Mouse (Mus musculus): Measurements from ENCODE around the gene Elfn2. TPM values are rescaled to one million over a fixed set of nuclear protein-coding genes. Genes with fewer than 3 reads are reported as not detected.

The Elfn2 gene
- polyA plus RNA-seq, 1 experiment from 2014 or later: not detected

DNA sequence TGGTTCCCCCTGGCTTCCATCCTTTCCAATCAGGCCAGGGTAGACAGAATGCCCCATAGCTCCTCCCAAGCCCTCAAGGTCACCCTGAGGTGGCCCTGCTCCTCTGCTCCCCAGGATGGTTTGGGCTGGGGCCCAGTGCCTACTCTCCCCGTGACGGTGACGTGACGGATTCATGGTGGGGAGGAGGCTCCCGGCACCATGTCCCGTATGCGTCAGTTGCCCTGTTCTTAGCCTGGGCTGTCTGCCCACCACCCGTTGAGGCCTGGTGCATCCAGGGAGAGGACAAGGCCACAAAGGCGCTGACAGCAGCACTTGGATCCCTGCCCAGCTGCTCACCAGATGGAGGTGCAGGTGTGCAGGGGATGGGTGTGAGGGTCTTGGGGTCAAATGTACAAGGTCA lies 41.6 kb downstream of the Elfn2 start:
- no peaks in the 10 kb centered on the region for H3K9me3 ChIP-seq (replicated peaks)
- H3K27me3 ChIP-seq (replicated peaks): peaks cover 59% of the 10 kb centered on the region
- 74% methylated on average over 9 of the region's 9 CpGs for WGBS (ENCODE audit: insufficient replicate concordance)
- H3K4me3 ChIP-seq: no peak overlapping the region
- H3K36me3 ChIP-seq: no peaks in the 10 kb centered on the region
- ATAC-seq: no peak
- no peaks in the 10 kb centered on the region for H3K4me1 ChIP-seq
- no peak overlapping the region for H3K9ac ChIP-seq
- H3K27ac ChIP-seq: no peak overlapping the region
- no peak overlapping the region for H3K4me2 ChIP-seq

DNA sequence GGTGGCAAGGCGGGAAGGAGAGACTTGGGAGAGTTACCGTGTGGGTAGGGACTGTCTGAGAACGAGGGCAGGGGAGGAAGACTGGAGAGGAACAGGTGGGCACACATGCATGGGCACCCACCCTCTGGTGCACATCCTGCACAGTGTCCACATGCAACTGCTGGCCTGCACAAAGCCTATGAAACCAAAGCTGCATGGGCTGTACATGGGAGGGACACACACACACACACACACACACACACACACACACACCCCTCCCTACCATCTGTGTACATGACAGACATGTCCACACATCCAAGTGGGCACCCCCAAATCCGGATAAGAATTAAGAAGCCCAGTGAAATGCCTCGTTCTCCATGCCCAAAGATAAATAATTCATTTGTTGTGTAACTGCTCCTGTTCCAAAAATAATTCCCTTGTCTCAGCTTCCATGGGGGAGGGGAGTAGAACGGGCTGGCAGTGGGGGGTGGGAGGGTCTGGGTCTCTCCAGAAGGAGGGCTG lies 43.6 kb downstream of the Elfn2 start:
- no peaks in the 10 kb centered on the region for H3K9me3 ChIP-seq (replicated peaks)
- no peaks in the 10 kb centered on the region for H3K36me3 ChIP-seq
- H3K27ac ChIP-seq: no peak overlapping the region
- no peak for ATAC-seq
- H3K4me1 ChIP-seq: no peaks in the 10 kb centered on the region
- H3K9ac ChIP-seq: no peak overlapping the region
- no peak overlapping the region for H3K4me3 ChIP-seq
- 40% methylated on average over 6 of the region's 6 CpGs for WGBS (ENCODE audit: insufficient replicate concordance)
- H3K4me2 ChIP-seq: no peak overlapping the region
- H3K27me3 ChIP-seq (replicated peaks): peaks cover 74% of the 10 kb centered on the region

DNA sequence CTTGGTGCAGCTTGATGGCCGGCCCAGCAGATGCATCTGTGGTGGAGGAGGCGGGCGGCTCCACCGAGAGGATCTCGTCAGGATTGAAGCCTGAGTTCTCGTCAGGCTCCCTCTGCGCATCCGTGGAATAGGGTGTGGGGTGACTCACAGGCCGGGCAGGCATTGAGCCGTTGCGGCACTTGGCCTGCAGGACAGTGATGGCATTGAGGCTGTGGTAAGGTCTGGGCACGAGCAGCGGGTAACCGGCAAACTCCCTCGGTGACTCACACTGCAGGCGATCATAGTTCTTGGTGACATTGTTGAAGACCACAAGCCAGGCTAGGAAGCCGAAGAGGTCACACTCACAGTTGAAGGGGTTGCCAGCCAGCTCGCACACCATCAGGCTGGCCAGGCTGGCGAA lies 45.1 kb downstream of the Elfn2 start:
- Histone ChIP-seq H3K4me1 (no peaks in the 10 kb centered on the region), H3K9ac (no peak overlapping the region), H3K36me3 (no peaks in the 10 kb centered on the region), H3K27me3 (replicated peaks) (peaks cover 83% of the 10 kb centered on the region), H3K27ac (no peak overlapping the region), H3K4me3 (no peak overlapping the region), H3K4me2 (no peak overlapping the region), H3K9me3 (replicated peaks) (no peaks in the 10 kb centered on the region)
- WGBS (ENCODE audit: insufficient replicate concordance): 65% methylated on average over 19 of the region's 19 CpGs
- ATAC-seq: no peak

GRCm38 (mm10) chr15:78670341-78670740 lies 48.2 kb downstream of the Elfn2 start:
- H3K36me3 ChIP-seq: no peaks in the 10 kb centered on the region
- H3K27ac ChIP-seq: no peak overlapping the region
- H3K27me3 ChIP-seq (replicated peaks): peaks cover 68% of the 10 kb centered on the region
- H3K4me2 ChIP-seq: no peak overlapping the region
- no peaks in the 10 kb centered on the region for H3K9me3 ChIP-seq (replicated peaks)
- H3K4me1 ChIP-seq: no peaks in the 10 kb centered on the region
- no peak overlapping the region for H3K4me3 ChIP-seq
- ATAC-seq: no peak
- WGBS (ENCODE audit: insufficient replicate concordance): 44% methylated on average over 5 of the region's 5 CpGs
- no peak overlapping the region for H3K9ac ChIP-seq

GRCm38 (mm10) chr15:78669221-78669871 lies 49.2 kb downstream of the Elfn2 start:
- H3K4me1 ChIP-seq: no peaks in the 10 kb centered on the region
- H3K27me3 ChIP-seq (replicated peaks): peaks cover 64% of the 10 kb centered on the region
- no peak overlapping the region for H3K9ac ChIP-seq
- no peak for ATAC-seq
- H3K9me3 ChIP-seq (replicated peaks): no peaks in the 10 kb centered on the region
- H3K4me3 ChIP-seq: no peak overlapping the region
- WGBS (ENCODE audit: insufficient replicate concordance): 47% methylated on average over 10 of the region's 10 CpGs
- H3K27ac ChIP-seq: no peak overlapping the region
- H3K36me3 ChIP-seq: no peaks in the 10 kb centered on the region
- H3K4me2 ChIP-seq: no peak overlapping the region

DNA sequence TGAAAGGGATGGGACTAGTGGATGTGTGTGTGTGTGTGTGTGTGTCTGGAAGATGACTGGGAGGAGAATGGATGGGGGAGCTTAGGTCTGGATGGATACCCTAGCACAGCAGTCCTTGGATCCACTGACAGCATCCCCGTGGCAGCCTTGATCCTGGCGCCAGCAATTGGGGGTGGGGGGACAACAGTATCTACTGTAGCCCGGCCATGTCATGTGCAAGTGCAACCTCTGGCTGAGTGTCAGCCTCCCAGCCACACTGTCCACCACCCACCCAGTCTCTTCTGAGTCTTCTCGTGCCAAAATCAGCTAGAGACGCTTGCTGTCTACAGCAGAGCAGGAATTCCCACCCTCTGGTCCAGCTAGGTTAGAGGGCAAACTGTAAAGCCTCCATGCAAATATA lies 54.3 kb downstream of the Elfn2 start:
- no peak overlapping the region for H3K9ac ChIP-seq
- 46% methylated on average over 5 of the region's 5 CpGs for WGBS (ENCODE audit: insufficient replicate concordance)
- H3K4me2 ChIP-seq: no peak overlapping the region
- H3K4me3 ChIP-seq: no peak overlapping the region
- no peaks in the 10 kb centered on the region for H3K36me3 ChIP-seq
- H3K9me3 ChIP-seq (replicated peaks): no peaks in the 10 kb centered on the region
- no peaks in the 10 kb centered on the region for H3K4me1 ChIP-seq
- H3K27ac ChIP-seq: no peak overlapping the region
- H3K27me3 ChIP-seq (replicated peaks): peaks cover 23% of the 10 kb centered on the region
- ATAC-seq: no peak

GRCm38 (mm10) chr15:78651169-78651568 lies 67.4 kb downstream of the Elfn2 start:
- no peak overlapping the region for H3K4me2 ChIP-seq
- ATAC-seq: no peak
- no peaks in the 10 kb centered on the region for H3K4me1 ChIP-seq
- WGBS (ENCODE audit: insufficient replicate concordance): 28% methylated on average over 4 of the region's 4 CpGs
- H3K9me3 ChIP-seq (replicated peaks): no peaks in the 10 kb centered on the region
- no peaks in the 10 kb centered on the region for H3K36me3 ChIP-seq
- H3K9ac ChIP-seq: no peak overlapping the region
- no peak overlapping the region for H3K27ac ChIP-seq
- H3K27me3 ChIP-seq (replicated peaks): peaks cover 6% of the 10 kb centered on the region; the same call in 1 of the 2 replicates
- no peak overlapping the region for H3K4me3 ChIP-seq

DNA sequence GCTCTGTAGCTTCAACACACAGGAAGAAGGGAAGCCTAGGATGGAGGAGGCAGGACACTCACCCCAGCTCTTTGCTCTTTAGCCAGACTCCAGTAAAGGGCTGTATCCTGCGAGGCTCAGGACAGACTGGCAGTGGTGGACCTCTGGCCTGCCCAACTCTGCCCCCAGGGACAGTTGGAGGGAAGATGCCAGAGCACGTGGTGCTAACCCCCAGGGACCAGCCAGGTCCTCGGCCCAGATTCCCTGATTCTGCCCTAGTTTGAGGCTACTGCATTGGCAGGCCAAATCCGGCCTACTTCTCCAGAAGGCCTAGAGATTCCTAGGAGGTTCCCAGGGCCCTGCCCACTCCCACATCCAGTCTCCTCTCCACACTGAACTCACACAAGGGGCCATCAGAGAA lies 70.8 kb downstream of the Elfn2 start:
- Histone ChIP-seq H3K4me2 (no peak overlapping the region), H3K4me1 (no peaks in the 10 kb centered on the region), H3K36me3 (no peaks in the 10 kb centered on the region), H3K9ac (no peak overlapping the region), H3K9me3 (replicated peaks) (no peaks in the 10 kb centered on the region), H3K27me3 (replicated peaks) (peaks cover 27% of the 10 kb centered on the region), H3K27ac (no peak overlapping the region), H3K4me3 (no peak overlapping the region)
- no peak for ATAC-seq
- WGBS (ENCODE audit: insufficient replicate concordance): 54% methylated on average over 4 of the region's 4 CpGs

GRCm38 (mm10) chr15:78644606-78645005 lies 74.0 kb downstream of the Elfn2 start:
- Histone ChIP-seq H3K9me3 (replicated peaks) (no peaks in the 10 kb centered on the region), H3K4me2 (no peak overlapping the region), H3K9ac (no peak overlapping the region), H3K4me3 (no peak overlapping the region), H3K36me3 (no peaks in the 10 kb centered on the region), H3K27me3 (replicated peaks) (peaks cover 26% of the 10 kb centered on the region), H3K4me1 (no peaks in the 10 kb centered on the region), H3K27ac (no peak overlapping the region)
- 39% methylated on average over 8 of the region's 8 CpGs for WGBS (ENCODE audit: insufficient replicate concordance)
- ATAC-seq: no peak

- H3K27ac ChIP-seq: no peak overlapping the region
- peaks cover 34% of the 10 kb centered on the region for H3K27me3 ChIP-seq (replicated peaks)
- no peak for ATAC-seq
- H3K36me3 ChIP-seq: no peaks in the 10 kb centered on the region
- no peak overlapping the region for H3K4me2 ChIP-seq
- H3K4me3 ChIP-seq: no peak overlapping the region
- no peaks in the 10 kb centered on the region for H3K4me1 ChIP-seq
- H3K9me3 ChIP-seq (replicated peaks): no peaks in the 10 kb centered on the region
- WGBS (ENCODE audit: insufficient replicate concordance): 20% methylated on average over 6 of the region's 6 CpGs
- no peak overlapping the region for H3K9ac ChIP-seq
These were observed 74.9 kb downstream of the Elfn2 start for GRCm38 (mm10) chr15:78643633-78644032.

DNA sequence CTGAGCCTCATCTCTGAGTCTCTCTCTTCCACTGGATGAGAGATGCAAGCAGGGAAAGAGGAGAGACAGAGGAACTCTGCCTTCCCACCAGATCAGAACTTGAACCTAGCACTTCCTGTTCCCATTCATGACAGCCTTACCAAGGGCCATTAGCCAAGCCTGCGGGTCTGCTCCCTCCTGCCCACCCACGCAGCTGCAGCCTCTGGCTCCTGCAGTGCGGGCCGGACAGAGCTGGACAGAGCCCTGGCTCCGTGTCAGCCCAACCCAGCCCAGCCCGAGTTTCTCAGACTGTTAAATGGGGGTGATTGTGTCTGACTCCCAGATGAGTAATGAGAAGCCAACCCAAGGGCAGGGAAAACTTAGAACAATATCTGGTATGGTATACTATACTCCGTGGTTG lies 83.3 kb downstream of the Elfn2 start:
- H3K4me1 ChIP-seq: no peaks in the 10 kb centered on the region
- no peak overlapping the region for H3K4me2 ChIP-seq
- H3K27me3 ChIP-seq (replicated peaks): peaks cover 59% of the 10 kb centered on the region
- no peak overlapping the region for H3K4me3 ChIP-seq
- WGBS (ENCODE audit: insufficient replicate concordance): 46% methylated on average over 7 of the region's 7 CpGs
- H3K9ac ChIP-seq: no peak overlapping the region
- no peak overlapping the region for H3K27ac ChIP-seq
- H3K36me3 ChIP-seq: no peaks in the 10 kb centered on the region
- no peak for ATAC-seq
- no peaks in the 10 kb centered on the region for H3K9me3 ChIP-seq (replicated peaks)

GRCm38 (mm10) chr15:78634095-78634737 lies 84.4 kb downstream of the Elfn2 start:
- ATAC-seq: no peak
- no peaks in the 10 kb centered on the region for H3K4me1 ChIP-seq
- no peak overlapping the region for H3K4me3 ChIP-seq
- H3K27me3 ChIP-seq (replicated peaks): peaks cover 55% of the 10 kb centered on the region
- WGBS (ENCODE audit: insufficient replicate concordance): 29% methylated on average over 10 of the region's 10 CpGs
- H3K4me2 ChIP-seq: no peak overlapping the region
- no peaks in the 10 kb centered on the region for H3K9me3 ChIP-seq (replicated peaks)
- no peak overlapping the region for H3K27ac ChIP-seq
- no peaks in the 10 kb centered on the region for H3K36me3 ChIP-seq
- no peak overlapping the region for H3K9ac ChIP-seq
